Mouse (Mus musculus) limb, embryonic 12.5 days (tissue): ENCODE results near the gene Dclre1c. TPM values are rescaled to one million over a fixed set of nuclear protein-coding genes. Genes with fewer than 3 reads are reported as not detected.

ENCODE experiments used
- ATAC-seq: fragments of 200-750 bp; cut with Nextera tagmentation; 2 replicates; pipeline ENCODE4 v1.8.0; 2017; ENCODE audit warnings: low read depth, moderate TSS enrichment; ENCODE audit not compliant: insufficient number of reproducible peaks, insufficient read depth, low FRiP score, low TSS enrichment
- H3K27ac ChIP-seq: fragments of 300-500 bp; sonication (generic); 2 replicates; pipeline ENCODE4 v1.5.1; 2016; ENCODE audit warnings: mild to moderate bottlenecking, moderate library complexity
- H3K27me3 ChIP-seq: fragments of 300-500 bp; sonication (generic); 2 replicates; pipeline ENCODE4 v1.6.1; 2016; ENCODE audit warnings: mild to moderate bottlenecking, moderate library complexity
- H3K36me3 ChIP-seq: fragments of 300-500 bp; sonication (generic); 2 replicates; pipeline ENCODE4 v1.6.1; 2016; ENCODE audit warnings: mild to moderate bottlenecking, moderate library complexity
- H3K4me1 ChIP-seq: fragments of 300-500 bp; sonication (generic); replicated peaks from 2 replicates; pipeline ENCODE4 v1.6.1; 2016
- H3K4me2 ChIP-seq: fragments of 300-500 bp; sonication (generic); 2 replicates; pipeline ENCODE4 v1.6.1; 2016; ENCODE audit warnings: mild to moderate bottlenecking, moderate library complexity
- H3K4me3 ChIP-seq: fragments of 300-500 bp; sonication (generic); replicated peaks from 2 replicates; pipeline ENCODE4 v1.5.1; 2016; ENCODE audit warnings: mild to moderate bottlenecking
- H3K9ac ChIP-seq: fragments of 300-500 bp; sonication (generic); replicated peaks from 2 replicates; pipeline ENCODE4 v1.6.1; 2016; ENCODE audit warnings: mild to moderate bottlenecking, moderate library complexity
- H3K9me3 ChIP-seq: fragments of 300-500 bp; sonication (generic); 2 replicates; pipeline ENCODE4 v1.6.1; 2016; ENCODE audit warnings: mild to moderate bottlenecking, moderate library complexity
- WGBS: fragments of 180-500 bp; shearing (Covaris S2); methylation state at CpG from one replicate; pipeline ENCODE4 v1.1.7; 2016; 5-methylcytosine and 5-hydroxymethylcytosine counted together
- polyA plus RNA-seq: library from polyadenylated mRNA; unstranded; fragments of >200 nt; fragmentation: Nextera tagmentation; extraction: Ambion mirVana; gene quantifications from 2 replicates; pipeline ENCODE4 v1.2.1, GENCODE M21; 2016

The Dclre1c gene
- polyA plus RNA-seq, 1 experiment from 2014 or later: 6.5 TPM

DNA sequence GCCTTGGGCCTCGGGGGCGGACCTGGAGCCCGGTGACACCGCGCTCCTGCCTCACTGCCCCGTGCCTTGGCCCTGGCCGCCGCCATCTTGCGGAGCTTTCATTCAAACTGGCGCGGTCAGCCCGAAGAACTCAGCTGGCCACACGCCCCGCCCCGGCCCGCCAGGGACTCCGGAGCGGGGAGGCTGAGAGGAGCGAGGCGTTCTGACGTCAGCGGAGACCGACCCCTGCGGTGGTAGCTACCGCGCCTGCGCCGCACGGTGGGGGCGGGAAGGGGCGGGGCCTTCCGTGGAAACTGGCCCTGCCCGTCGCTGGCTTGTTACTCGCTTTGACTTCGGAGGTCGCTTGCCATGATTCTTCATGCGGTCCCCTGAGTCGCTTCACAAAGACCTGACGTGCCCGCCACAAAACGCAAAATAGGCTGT, 50.9 kb downstream of the Dclre1c start, which contains the start of gene Suv39h2:
Suv39h2 (minus strand) TSS at position 171 of the 423 bp plus-strand sequence.
- WGBS: under 1% methylated on average over 42 of the region's 42 CpGs

DNA sequence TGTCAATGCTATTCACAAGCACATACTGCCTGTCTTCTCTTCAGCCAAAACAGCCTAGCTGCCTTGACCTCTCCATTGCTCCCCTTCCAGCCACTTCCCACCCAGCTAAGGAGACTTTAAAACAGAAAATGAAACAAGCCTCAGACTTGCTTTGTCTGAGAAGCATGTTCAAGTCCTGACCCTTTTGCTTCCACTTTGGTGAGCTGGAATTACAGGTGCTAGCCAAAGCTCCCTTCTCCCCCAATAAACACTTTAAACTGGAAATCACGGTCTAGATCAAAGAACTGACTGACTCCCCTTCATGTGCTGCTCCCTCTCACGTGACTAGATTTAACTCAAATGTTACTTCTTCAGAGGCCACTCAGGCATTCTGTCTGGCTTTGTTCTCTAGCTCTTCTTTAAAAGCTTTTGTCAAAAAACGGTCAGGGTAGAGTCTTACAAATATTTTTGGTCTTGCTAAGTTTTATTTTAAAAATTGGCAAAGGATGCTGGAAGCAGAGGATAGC, 51.9 kb downstream of the Dclre1c start:
- peak overlapping the region; percentile 68 for H3K4me2 ChIP-seq
- H3K4me3 ChIP-seq: no peak overlapping the region; the same call in 1 of the 2 replicates
- H3K9ac ChIP-seq: no peak overlapping the region
- no peaks in the 10 kb centered on the region for H3K27me3 ChIP-seq
- no peak for ATAC-seq
- peaks cover 16% of the 10 kb centered on the region for H3K4me1 ChIP-seq
- 44% methylated on average over 3 of the region's 3 CpGs for WGBS
- H3K9me3 ChIP-seq: no peaks in the 10 kb centered on the region
- H3K27ac ChIP-seq: peak overlapping the region; percentile 94; the same call in 1 of the 2 replicates
- no peaks in the 10 kb centered on the region for H3K36me3 ChIP-seq

More for the DNA sequence above, 50.9 kb downstream of the Dclre1c start, which contains the start of gene Suv39h2:
- ATAC-seq: peak; percentile 97
- peaks cover 16% of the 10 kb centered on the region for H3K4me1 ChIP-seq
- peak within 1 kb of the TSS; percentile 68 for H3K4me2 ChIP-seq
- H3K9ac ChIP-seq: peak within 1 kb of the TSS; percentile 82
- H3K27me3 ChIP-seq: no peaks in the 10 kb centered on the region
- peak within 1 kb of the TSS; percentile 93 for H3K4me3 ChIP-seq
- H3K27ac ChIP-seq: peak within 1 kb of the TSS; percentile 94
- no peaks in the 10 kb centered on the region for H3K9me3 ChIP-seq
- peaks cover 6% of the 10 kb centered on the region; the same call in 1 of the 2 replicates for H3K36me3 ChIP-seq

DNA sequence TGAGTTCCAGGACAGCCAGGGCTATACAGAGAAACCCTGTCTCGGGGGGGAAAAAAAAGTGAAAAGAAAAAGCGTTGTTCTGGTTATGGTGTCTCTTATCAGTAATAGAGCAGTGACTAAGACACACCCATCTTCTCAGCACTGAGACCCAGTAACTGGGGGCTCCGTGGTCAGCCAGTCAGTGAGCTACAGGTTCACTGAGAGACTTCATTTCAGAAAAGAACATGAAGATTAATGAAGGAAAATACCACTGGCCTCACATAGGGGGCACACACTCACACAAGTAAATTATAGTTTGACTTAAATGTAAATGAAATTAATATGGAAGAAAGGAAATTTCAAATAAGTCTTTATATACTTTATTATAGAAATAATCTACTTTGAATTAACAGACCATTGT, 56.3 kb downstream of the Dclre1c start:
- 88% methylated on average over 3 of the region's 3 CpGs for WGBS
- no peaks in the 10 kb centered on the region for H3K36me3 ChIP-seq
- H3K4me3 ChIP-seq: no peak overlapping the region
- H3K4me2 ChIP-seq: no peak overlapping the region
- H3K27ac ChIP-seq: no peak overlapping the region
- H3K27me3 ChIP-seq: no peaks in the 10 kb centered on the region
- no peak overlapping the region for H3K9ac ChIP-seq
- H3K4me1 ChIP-seq: peaks cover 6% of the 10 kb centered on the region; the same call in 1 of the 2 replicates
- no peaks in the 10 kb centered on the region for H3K9me3 ChIP-seq
- ATAC-seq: no peak

DNA sequence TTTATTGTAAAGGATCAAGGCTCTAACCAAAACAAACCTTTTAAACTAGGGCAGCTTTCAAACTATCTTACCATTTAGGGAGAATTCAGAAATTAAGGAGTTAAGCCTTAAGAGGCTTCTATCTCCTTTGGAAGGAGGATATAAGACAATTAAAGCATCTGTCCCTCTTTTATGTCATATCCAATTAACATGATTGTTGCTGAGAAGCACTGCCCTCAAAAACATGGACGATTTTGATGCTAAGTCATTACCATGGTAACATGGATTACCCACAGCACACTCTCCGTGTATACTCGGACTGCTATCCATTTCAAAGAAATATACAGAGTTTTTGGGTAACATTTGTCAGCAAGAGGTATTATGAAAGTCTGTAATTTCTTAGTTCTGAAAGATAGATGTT, 65.9 kb downstream of the Dclre1c start:
- no peaks in the 10 kb centered on the region for H3K4me1 ChIP-seq
- no peak for ATAC-seq
- no peaks in the 10 kb centered on the region for H3K9me3 ChIP-seq
- peaks cover 52% of the 10 kb centered on the region for H3K36me3 ChIP-seq
- H3K4me3 ChIP-seq: no peak overlapping the region
- no peaks in the 10 kb centered on the region for H3K27me3 ChIP-seq
- H3K4me2 ChIP-seq: no peak overlapping the region
- no peak overlapping the region for H3K9ac ChIP-seq
- H3K27ac ChIP-seq: no peak overlapping the region
- 91% methylated on average over 3 of the region's 3 CpGs for WGBS

DNA sequence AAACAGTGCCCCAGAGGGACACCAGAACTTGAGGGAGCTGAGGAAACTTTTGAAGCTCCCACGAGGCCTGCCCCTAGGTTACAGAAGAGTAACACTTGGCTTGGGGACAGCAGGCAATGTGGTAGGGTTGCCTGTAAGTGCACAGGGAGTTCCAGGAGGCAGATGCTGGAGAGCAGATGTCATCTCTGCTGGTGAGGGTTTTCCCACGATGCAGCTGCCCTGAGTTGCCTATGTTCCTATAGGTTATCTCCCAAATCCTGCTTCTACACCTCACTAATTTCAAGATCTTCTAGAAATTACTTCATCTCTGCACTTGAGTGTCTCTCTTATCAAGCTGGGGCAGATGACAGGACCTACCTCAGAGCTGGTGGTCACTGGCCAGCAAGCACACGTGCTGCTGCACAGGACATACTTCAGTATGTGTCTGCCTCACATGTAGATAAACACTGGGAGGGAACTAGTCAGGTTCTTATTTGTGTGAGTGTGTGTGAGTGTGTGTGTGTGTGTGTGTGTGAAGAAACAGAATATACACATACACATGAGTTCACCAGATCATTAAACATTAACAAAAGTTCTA, 70.0 kb downstream of the Dclre1c start:
- Histone ChIP-seq H3K27me3 (no peaks in the 10 kb centered on the region), H3K4me1 (no peaks in the 10 kb centered on the region), H3K36me3 (peaks cover 82% of the 10 kb centered on the region), H3K9me3 (no peaks in the 10 kb centered on the region), H3K4me2 (no peak overlapping the region), H3K4me3 (no peak overlapping the region), H3K27ac (no peak overlapping the region), H3K9ac (no peak overlapping the region)
- 91% methylated on average over 3 of the region's 3 CpGs for WGBS
- ATAC-seq: no peak

DNA sequence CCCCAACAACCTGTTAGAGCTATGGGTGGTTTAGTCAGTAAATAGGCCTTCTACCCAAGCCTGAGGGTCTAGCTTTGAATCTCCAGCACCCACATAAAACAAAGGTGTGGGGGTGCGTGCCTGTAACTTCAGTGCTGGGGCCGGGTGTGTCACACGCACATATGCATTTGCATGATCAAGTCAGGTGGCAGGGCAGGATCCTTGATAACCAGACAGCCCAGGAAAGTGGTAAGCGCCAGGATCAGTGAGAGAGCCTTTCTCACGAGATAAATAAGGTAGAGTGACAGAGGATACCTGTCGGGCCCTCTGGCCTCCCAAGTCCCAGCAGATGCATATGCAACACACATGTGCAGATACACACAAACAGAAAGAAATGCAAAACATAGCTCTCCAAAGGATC, 75.6 kb downstream of the Dclre1c start:
- peaks cover 67% of the 10 kb centered on the region for H3K36me3 ChIP-seq
- 95% methylated on average over 6 of the region's 6 CpGs for WGBS
- H3K9me3 ChIP-seq: no peaks in the 10 kb centered on the region
- no peak overlapping the region for H3K9ac ChIP-seq
- H3K4me2 ChIP-seq: no peak overlapping the region
- H3K27me3 ChIP-seq: no peaks in the 10 kb centered on the region
- no peak overlapping the region for H3K4me3 ChIP-seq
- no peak for ATAC-seq
- H3K27ac ChIP-seq: no peak overlapping the region
- no peaks in the 10 kb centered on the region for H3K4me1 ChIP-seq

DNA sequence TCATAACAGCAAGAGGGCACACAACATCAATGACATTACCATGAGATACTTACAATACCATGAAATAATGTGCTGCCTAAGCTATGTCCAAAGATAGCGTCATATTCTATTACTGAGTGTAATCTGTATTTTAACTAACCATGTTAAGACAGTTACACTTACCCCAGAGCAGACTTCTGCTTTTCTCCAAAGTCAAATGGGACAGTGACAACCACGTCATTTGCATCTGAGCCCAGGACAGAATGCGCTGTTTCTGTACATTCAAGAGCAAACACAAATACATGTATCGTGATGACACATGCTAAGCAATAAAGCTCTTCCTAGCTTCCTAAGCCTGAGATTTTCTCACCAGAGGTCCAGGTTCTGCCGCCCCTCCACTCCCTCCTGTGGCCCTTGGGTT, 77.0 kb downstream of the Dclre1c start:
- H3K4me2 ChIP-seq: no peak overlapping the region
- no peaks in the 10 kb centered on the region for H3K27me3 ChIP-seq
- H3K4me3 ChIP-seq: no peak overlapping the region
- no peak for ATAC-seq
- H3K9ac ChIP-seq: no peak overlapping the region
- WGBS: 96% methylated on average over 5 of the region's 5 CpGs
- peaks cover 69% of the 10 kb centered on the region for H3K36me3 ChIP-seq
- H3K9me3 ChIP-seq: no peaks in the 10 kb centered on the region
- H3K4me1 ChIP-seq: no peaks in the 10 kb centered on the region
- no peak overlapping the region for H3K27ac ChIP-seq

DNA sequence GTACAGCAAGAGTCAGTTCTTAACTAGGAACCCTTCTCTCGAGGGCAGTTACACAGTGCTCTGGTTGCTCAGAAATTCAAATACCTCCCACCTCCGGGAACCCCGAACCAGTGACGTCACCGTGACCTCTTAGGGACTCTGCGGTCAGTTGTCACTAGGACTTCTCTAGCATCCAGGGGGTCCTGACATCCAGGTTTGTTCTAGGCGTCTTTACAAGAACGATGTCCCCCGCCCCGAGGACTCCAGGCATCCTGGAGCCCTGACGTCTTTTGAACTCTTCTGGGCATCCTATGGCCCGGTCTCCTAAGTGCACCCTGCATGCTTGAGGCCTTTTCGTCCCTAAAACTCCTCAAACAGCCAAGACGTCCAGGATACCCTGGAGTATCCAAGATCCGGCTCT, 88.1 kb downstream of the Dclre1c start:
- H3K9ac ChIP-seq: peak overlapping the region; percentile 87
- H3K4me1 ChIP-seq: peaks cover 8% of the 10 kb centered on the region
- peak overlapping the region; percentile 83 for H3K4me3 ChIP-seq
- H3K36me3 ChIP-seq: peaks cover 39% of the 10 kb centered on the region
- H3K9me3 ChIP-seq: no peaks in the 10 kb centered on the region
- no peak for ATAC-seq
- peak overlapping the region; percentile 88 for H3K4me2 ChIP-seq
- H3K27me3 ChIP-seq: no peaks in the 10 kb centered on the region
- peak overlapping the region; percentile 87 for H3K27ac ChIP-seq
- WGBS: under 1% methylated on average over 15 of the region's 15 CpGs

DNA sequence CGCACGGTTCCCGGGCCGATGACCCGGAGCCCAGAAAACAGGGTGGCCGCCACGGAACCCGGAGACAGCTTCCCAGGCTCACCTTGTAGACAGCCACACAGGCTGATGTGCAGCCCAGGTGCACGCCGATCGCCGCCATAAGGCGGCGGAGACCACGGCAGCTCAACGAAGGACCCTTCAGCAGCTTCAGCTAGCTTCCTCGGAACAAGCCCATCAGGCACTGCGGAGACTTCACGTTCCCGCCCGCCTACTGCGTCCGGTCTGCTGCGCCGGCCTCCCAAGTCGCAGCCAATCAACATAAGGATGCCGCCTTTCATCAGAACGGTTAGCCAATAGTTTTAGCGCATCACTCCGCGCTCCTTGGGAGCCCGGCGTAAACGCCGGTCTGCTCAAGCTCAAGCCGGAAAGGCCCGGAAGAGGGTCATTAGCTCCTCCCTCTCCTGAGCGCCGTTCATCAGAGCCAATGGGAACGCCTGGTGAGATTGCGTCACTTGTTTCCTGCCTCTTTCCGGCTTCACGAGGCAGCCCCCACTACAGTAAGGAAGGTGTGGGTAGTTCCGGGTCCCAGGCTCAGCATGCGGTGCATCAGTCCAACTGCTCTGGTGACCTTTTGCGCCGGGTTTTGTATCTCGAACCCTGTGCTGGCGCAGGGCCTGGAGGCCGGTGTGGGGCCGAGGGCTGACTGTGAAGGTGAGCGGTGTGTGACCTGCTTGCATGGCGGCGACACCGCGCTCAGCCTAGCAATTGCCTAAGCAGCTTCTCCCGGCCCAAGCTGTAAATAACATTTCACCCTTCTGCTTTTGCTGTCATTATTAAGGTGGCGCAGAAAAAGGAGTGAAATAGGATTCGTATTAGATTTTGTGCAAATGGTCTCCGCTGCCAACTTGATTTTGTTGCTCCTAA, 88.9 kb downstream of the Dclre1c start, which contains the start of the genes Gm45902, Hspa14 and Cdnf:
Gm45902 (minus strand) TSS at position 239 of the 903 bp plus-strand sequence.
Hspa14 (minus strand) TSS at position 263 of the 903 bp plus-strand sequence.
Cdnf (plus strand) TSS at position 479 of the 903 bp plus-strand sequence.
- Histone ChIP-seq H3K27ac (peak within 1 kb of the TSS; percentile 87), H3K4me2 (peak within 1 kb of the TSS; percentile 88), H3K9ac (peak within 1 kb of the TSS; percentile 87), H3K4me1 (peaks cover 8% of the 10 kb centered on the region), H3K9me3 (no peaks in the 10 kb centered on the region), H3K36me3 (peaks cover 32% of the 10 kb centered on the region), H3K27me3 (no peaks in the 10 kb centered on the region), H3K4me3 (peak within 1 kb of the TSS; percentile 83)
- ATAC-seq: peak; percentile 100
- WGBS: under 1% methylated on average over 60 of the region's 60 CpGs
